Mouse (Mus musculus): Measurements from ENCODE around the gene Uhmk1.
A peak's percentile ranks its signal among the peaks of the same experiment; 100 is the strongest.

Gene Uhmk1

GRCm38 (mm10) chr1:170174814-170175332 is 40.3 kb downstream of the Uhmk1 start, which contains the start of gene Uap1:
Gene Uap1 (minus strand): TSS chr1:170174957.
- DNase-seq (ENCODE audit: low spot score in 2 of 2), result peak; percentile 99 to 100

GRCm38 (mm10) chr1:170173991-170174813 is 41.0 kb downstream of the Uhmk1 start:
- DNase-seq (ENCODE audit: low spot score in 2 of 2), result peak in 1 of 2 experiments; percentile 27

- DNase-seq (ENCODE audit: low spot score in 2 of 2), result no peak
These were observed 47.4 kb downstream of the Uhmk1 start for GRCm38 (mm10) chr1:170167781-170168180.

GRCm38 (mm10) chr1:170164913-170165312 is 50.3 kb downstream of the Uhmk1 start:
- no peak for DNase-seq (ENCODE audit: low spot score in 2 of 2)

GRCm38 (mm10) chr1:170164053-170164614 is 51.1 kb downstream of the Uhmk1 start:
- DNase-seq (ENCODE audit: low spot score in 2 of 2), result no peak

GRCm38 (mm10) chr1:170163398-170163943 is 51.7 kb downstream of the Uhmk1 start:
- DNase-seq (ENCODE audit: low spot score in 2 of 2), result no peak

GRCm38 (mm10) chr1:170161852-170162251 is 53.3 kb downstream of the Uhmk1 start:
- DNase-seq (ENCODE audit: low spot score in 2 of 2), result no peak

- DNase-seq (ENCODE audit: low spot score in 2 of 2), result no peak
These were observed 54.7 kb downstream of the Uhmk1 start for GRCm38 (mm10) chr1:170160397-170160938.

GRCm38 (mm10) chr1:170159707-170160106 is 55.5 kb downstream of the Uhmk1 start:
- no peak for DNase-seq (ENCODE audit: low spot score in 2 of 2)

GRCm38 (mm10) chr1:170155761-170156160 is 59.4 kb downstream of the Uhmk1 start:
- no peak for DNase-seq (ENCODE audit: low spot score in 2 of 2)

- DNase-seq (ENCODE audit: low spot score in 2 of 2), result no peak
These were observed 59.9 kb downstream of the Uhmk1 start for GRCm38 (mm10) chr1:170155298-170155697.

- no peak for DNase-seq (ENCODE audit: low spot score in 2 of 2)
These were observed 61.2 kb downstream of the Uhmk1 start for GRCm38 (mm10) chr1:170153986-170154385.

GRCm38 (mm10) chr1:170152552-170152951 is 62.6 kb downstream of the Uhmk1 start:
- DNase-seq (ENCODE audit: low spot score in 2 of 2), result peak in 1 of 2 experiments; percentile 9

- no peak for DNase-seq (ENCODE audit: low spot score in 2 of 2)
These were observed 64.3 kb downstream of the Uhmk1 start for GRCm38 (mm10) chr1:170150870-170151269.

- DNase-seq (ENCODE audit: low spot score in 2 of 2), result no peak
These were observed 65.4 kb downstream of the Uhmk1 start for GRCm38 (mm10) chr1:170149756-170150155.

- DNase-seq (ENCODE audit: low spot score in 2 of 2), result no peak
These were observed 66.7 kb downstream of the Uhmk1 start for GRCm38 (mm10) chr1:170148536-170148935.

GRCm38 (mm10) chr1:170147651-170148448 is 67.3 kb downstream of the Uhmk1 start:
- peak in 1 of 2 experiments; percentile 30 for DNase-seq (ENCODE audit: low spot score in 2 of 2)

- no peak for DNase-seq (ENCODE audit: low spot score in 2 of 2)
These were observed 69.6 kb downstream of the Uhmk1 start for GRCm38 (mm10) chr1:170145606-170146005.
